Mouse (Mus musculus) common myeloid progenitor, adult 5-6 weeks (primary cell): ENCODE data around the gene Cep164. TPM values are rescaled to one million over a fixed set of nuclear protein-coding genes. Genes with fewer than 3 reads are reported as not detected.

ENCODE experiments used
- ATAC-seq: replicated peaks from 2 replicates; pipeline ENCODE4 v1.8.0; 2016; ENCODE audit warnings: low read depth, mild to moderate bottlenecking, moderate TSS enrichment, inconsistent platforms; ENCODE audit not compliant: poor library complexity, severe bottlenecking
- total RNA-seq: library from RNA; stranded (forward); fragments of 200-1000, 187-1606 nt; gene quantifications from 2 replicates; pipeline ENCODE4 v1.2.3, GENCODE M21; 2017

The Cep164 gene
- total RNA-seq, 1 experiment from 2014 or later: 13.8 TPM

DNA sequence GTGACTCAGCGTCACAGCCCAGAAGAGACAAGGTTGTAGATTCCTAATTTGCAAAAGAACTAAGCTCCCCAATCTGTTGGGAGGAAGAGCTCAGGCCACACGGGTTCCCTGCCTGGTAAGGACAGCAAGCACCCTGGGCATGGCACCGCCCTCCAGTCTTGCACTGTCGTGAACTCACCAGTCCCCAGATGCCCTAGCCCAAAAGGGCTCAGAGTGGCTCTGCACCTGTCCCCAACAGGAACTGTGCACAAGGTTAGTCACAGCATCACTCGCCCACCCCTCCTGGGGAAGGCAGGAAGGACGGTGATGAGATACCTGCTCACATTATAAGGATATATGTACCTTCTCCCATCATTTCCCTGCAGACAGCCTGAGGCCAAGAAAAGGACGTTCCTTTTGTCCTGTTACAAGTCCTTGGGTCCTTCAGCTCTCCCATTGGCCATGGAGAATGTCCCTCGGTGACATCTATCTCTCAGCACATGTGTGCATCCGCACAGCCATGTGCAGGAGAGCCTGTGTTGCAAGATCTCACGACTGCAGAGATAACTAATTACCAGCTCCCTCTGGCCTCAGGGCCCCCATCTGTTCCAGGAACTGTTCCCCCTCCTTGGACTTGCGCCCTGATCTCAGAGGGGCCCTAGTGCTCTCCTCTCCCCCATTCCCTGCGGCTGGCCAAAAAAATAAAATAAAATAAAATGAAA lies 89.3 kb downstream of the Cep164 start:
- no peak for ATAC-seq

DNA sequence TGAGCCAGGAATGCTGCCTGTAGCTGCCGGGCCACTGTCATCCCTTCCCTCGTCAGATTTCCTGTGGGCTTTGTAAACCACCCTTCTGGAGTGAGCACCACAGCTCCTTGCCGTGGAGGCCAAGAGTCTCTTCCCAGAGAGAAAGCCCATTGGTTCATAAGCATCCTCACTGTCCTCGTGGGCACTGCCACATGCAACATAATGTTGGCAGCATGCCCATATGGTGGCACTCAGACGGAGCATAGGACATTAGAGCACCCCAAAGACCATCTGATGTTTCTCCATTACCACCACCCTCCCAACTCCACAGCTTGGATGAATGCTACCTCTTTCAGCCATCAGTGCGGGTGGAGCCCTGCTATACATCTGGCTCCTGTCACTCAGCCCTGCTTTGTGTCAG lies 95.2 kb downstream of the Cep164 start:
- no peak for ATAC-seq

DNA sequence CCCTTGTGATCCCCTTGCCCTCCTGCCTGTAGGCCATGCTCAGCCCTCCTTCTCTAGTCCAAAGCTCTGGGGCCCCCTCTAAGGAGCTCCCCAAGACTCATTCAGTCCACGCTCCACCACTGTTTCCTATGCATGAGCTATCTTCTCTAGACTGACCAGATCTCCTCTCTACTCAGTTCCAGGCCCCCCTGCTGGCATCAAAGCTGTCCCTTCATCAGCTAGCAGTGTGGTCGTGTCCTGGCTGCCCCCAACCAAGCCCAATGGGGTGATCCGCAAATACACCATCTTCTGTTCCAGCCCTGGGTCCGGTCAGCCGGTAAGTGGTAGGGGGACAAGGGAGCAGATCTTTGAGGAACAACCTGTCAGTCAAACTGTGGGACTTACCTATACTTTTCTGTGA lies 96.6 kb downstream of the Cep164 start:
- no peak for ATAC-seq

DNA sequence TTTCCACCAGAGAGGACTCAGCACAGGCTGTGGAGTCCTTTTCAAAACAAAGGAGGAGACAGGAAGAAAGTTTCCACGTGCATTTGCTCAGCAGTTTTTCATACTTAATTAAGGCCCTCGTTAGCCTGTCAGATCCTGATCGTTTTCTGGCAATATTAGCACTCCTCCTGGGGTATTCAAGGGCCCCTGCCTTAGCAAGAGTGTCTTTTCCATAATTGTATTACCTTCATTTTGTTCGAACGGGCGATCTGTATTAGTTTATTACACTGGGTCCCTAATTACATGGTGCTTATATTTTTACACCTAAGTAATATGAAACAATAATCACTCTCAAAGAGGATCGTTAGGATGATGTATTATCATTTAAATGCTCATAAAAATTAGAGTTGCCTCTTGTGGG lies 108.5 kb downstream of the Cep164 start:
- no peak for ATAC-seq

Other genes starting within 250 kb of the Cep164 start
- gene Bace1, start 9.9 kb upstream of the Cep164 start, total RNA-seq: 9.0 and 13.7 TPM in 2 replicates
- gene Pcsk7, start 77.8 kb upstream of the Cep164 start, total RNA-seq: 12.0 and 16.9 TPM in 2 replicates
- gene Rnf214, start 78.2 kb upstream of the Cep164 start, total RNA-seq: 21.4 and 40.1 TPM in 2 replicates
- gene Tagln, start 107.4 kb upstream of the Cep164 start, total RNA-seq: not detected in 2 replicates
- gene Sidt2, start 126.6 kb upstream of the Cep164 start, total RNA-seq: 21.9 and 39.9 TPM in 2 replicates
- gene Pafah1b2, start 184.0 kb upstream of the Cep164 start, total RNA-seq: 88.3 and 101 TPM in 2 replicates
- 21.1 and 25.1 TPM in 2 replicates for gene Sik3, start 184.1 kb upstream of the Cep164 start, total RNA-seq